Mouse (Mus musculus) heart, adult 2 months (tissue): ENCODE data around the gene Cuedc1. TPM values are rescaled to one million over a fixed set of nuclear protein-coding genes. Genes with fewer than 3 reads are reported as not detected.

Experiments used
- DNase-seq, 2 experiments: peaks; one replicate each; pipeline ENCODE4 v3.0.0; 2021
- H3K27ac ChIP-seq: fragments of 200-600 bp; 2 replicates; pipeline ENCODE4 v1.8.1; 2022
- H3K27me3 ChIP-seq: fragments of 200-500 bp; 2 replicates; pipeline ENCODE4 v1.6.1; 2012; ENCODE audit warnings: mild to moderate bottlenecking, low read length, inconsistent platforms, mixed read lengths; ENCODE audit not compliant: control insufficient read depth, insufficient read depth
- H3K36me3 ChIP-seq: fragments of 200-500 bp; 2 replicates; pipeline ENCODE4 v1.6.1; 2012; ENCODE audit warnings: low read length, inconsistent platforms; ENCODE audit not compliant: control insufficient read depth, insufficient read depth
- H3K4me1 ChIP-seq: fragments of 200-500 bp; 2 replicates; pipeline ENCODE4 v1.6.1; 2011; ENCODE audit warnings: low read length; ENCODE audit not compliant: control insufficient read depth, insufficient read depth
- H3K4me3 ChIP-seq: fragments of 200-600 bp; 2 replicates; pipeline ENCODE4 v1.8.1; 2022
- H3K79me2 ChIP-seq: fragments of 200-500 bp; replicated peaks from 2 replicates; pipeline ENCODE4 v1.6.1; 2012; ENCODE audit warnings: mild to moderate bottlenecking, inconsistent platforms, low read length, moderate library complexity, mixed read lengths; ENCODE audit not compliant: control insufficient read depth, insufficient read depth
- H3K9ac ChIP-seq: fragments of 200-500 bp; 2 replicates; pipeline ENCODE4 v1.6.1; 2012; ENCODE audit warnings: low read depth, mild to moderate bottlenecking, control low read depth, inconsistent platforms, low read length, mixed read lengths
- CTCF ChIP-seq: fragments of 200-600 bp; IDR thresholded peaks from 2 replicates; pipeline ENCODE4 v1.8.1; 2022; ENCODE audit warnings: antibody characterized with exemption, mild to moderate bottlenecking, moderate library complexity
- EP300 ChIP-seq: fragments of 200-500 bp; IDR thresholded peaks from 2 replicates; pipeline ENCODE4 v1.6.1; 2011; ENCODE audit warnings: low read depth, low read length, control low read depth; ENCODE audit not compliant: insufficient read depth
- POLR2A ChIP-seq: fragments of 200-500 bp; IDR thresholded peaks from 2 replicates; pipeline ENCODE4 v1.6.1; 2011; ENCODE audit warnings: mild to moderate bottlenecking, low read depth, low read length, control low read depth; ENCODE audit not compliant: insufficient read depth
- WGBS: fragments of 180-500 bp; shearing (Covaris S2); methylation state at CpG from one replicate; pipeline ENCODE4 v1.1.7; 2018; 5-methylcytosine and 5-hydroxymethylcytosine counted together
- intact Hi-C: fragments of 180-260 bp; cut with DNase I; formaldehyde crosslinking; loops from one replicate; pipeline ENCODE4 v1.15.1; 2025
- polyA plus RNA-seq: library from polyadenylated mRNA; depleted of rRNA; stranded (reverse); fragments of >200 nt; gene quantifications from 2 replicates; pipeline ENCODE4 v1.2.3, GENCODE M21; 2012
- total RNA-seq, 2 experiments: library from RNA; stranded (reverse); gene quantifications; 2 replicates each; pipeline ENCODE4 v1.2.3; 2021

Cuedc1 gene
- total and polyA plus RNA-seq, 3 experiments = 36.2 to 55.0 (median 49.8) TPM

GRCm38 (mm10) chr11:88131847-88132246, 34.0 kb downstream of the Cuedc1 start:
- peak overlapping the region; percentile 97 for H3K27ac ChIP-seq
- H3K9ac ChIP-seq = peak overlapping the region; percentile 48
- H3K36me3 ChIP-seq = peaks cover 14% of the 10 kb centered on the region
- peak overlapping the region; percentile 31 for H3K4me3 ChIP-seq
- no peaks in the 10 kb centered on the region for H3K27me3 ChIP-seq
- peak; percentile 49; the same call in 1 of the 2 replicates for TF ChIP-seq POLR2A
- TF ChIP-seq CTCF = no peak
- peak; percentile 99 for TF ChIP-seq EP300
- intact Hi-C loops = loop anchor here (1.0 to 2.0 kb wide), 4 partner anchors 13 to 49 kb away; partner anchors contain the start of gene Cuedc1
- WGBS = under 1% methylated on average over 8 of the region's 8 CpGs
- peak; percentile 82 to 88 for DNase-seq
- peaks cover 21% of the 10 kb centered on the region for H3K4me1 ChIP-seq
- peaks cover 3% of the 10 kb centered on the region; the same call in 1 of the 2 replicates for H3K79me2 ChIP-seq

- Histone ChIP-seq H3K9ac (no peak overlapping the region), H3K36me3 (peaks cover 14% of the 10 kb centered on the region), H3K4me3 (no peak overlapping the region), H3K27me3 (no peaks in the 10 kb centered on the region), H3K79me2 (no peaks in the 10 kb centered on the region), H3K27ac (no peak overlapping the region), H3K4me1 (peaks cover 35% of the 10 kb centered on the region)
- intact Hi-C loops = no loop called here
- no peak for TF ChIP-seq POLR2A
- TF ChIP-seq EP300 = no peak
- TF ChIP-seq CTCF = no peak
- DNase-seq = no peak
- WGBS = 73% methylated on average over 7 of the region's 7 CpGs
These were observed 37.4 kb downstream of the Cuedc1 start for GRCm38 (mm10) chr11:88135218-88135617.

GRCm38 (mm10) chr11:88137814-88138425, 40.1 kb downstream of the Cuedc1 start:
- WGBS = 43% methylated on average over 12 of the region's 12 CpGs
- intact Hi-C loops = no loop called here

GRCm38 (mm10) chr11:88139256-88139861, 41.5 kb downstream of the Cuedc1 start:
- no peak overlapping the region for H3K4me3 ChIP-seq
- peaks cover 26% of the 10 kb centered on the region for H3K4me1 ChIP-seq
- no peak for TF ChIP-seq POLR2A
- no peak for TF ChIP-seq EP300
- no peak for TF ChIP-seq CTCF
- H3K9ac ChIP-seq = no peak overlapping the region
- H3K27ac ChIP-seq = peak overlapping the region; percentile 86
- no peak for DNase-seq
- no peaks in the 10 kb centered on the region; the same call in 1 of the 2 replicates for H3K79me2 ChIP-seq
- WGBS = 64% methylated on average over 20 of the region's 20 CpGs
- H3K36me3 ChIP-seq = peaks cover 4% of the 10 kb centered on the region
- intact Hi-C loops = no loop called here
- H3K27me3 ChIP-seq = no peaks in the 10 kb centered on the region

More at GRCm38 (mm10) chr11:88137814-88138425, 40.1 kb downstream of the Cuedc1 start:
- Histone ChIP-seq H3K4me3 (no peak overlapping the region), H3K79me2 (no peaks in the 10 kb centered on the region), H3K36me3 (peaks cover 6% of the 10 kb centered on the region), H3K4me1 (peaks cover 30% of the 10 kb centered on the region), H3K9ac (0 out of 2 replicates have a peak overlapping the region, but pooled peaks have one; percentile 6), H3K27me3 (no peaks in the 10 kb centered on the region), H3K27ac (peak overlapping the region; percentile 36)
- no peak for TF ChIP-seq POLR2A
- 0 out of 2 replicates have a peak, but pooled peaks have one; percentile 38 for TF ChIP-seq EP300
- DNase-seq = peak in 1 of 2 experiments; percentile 23

- Histone ChIP-seq H3K9ac (peak overlapping the region; percentile 6; the same call in 1 of the 2 replicates), H3K27me3 (no peaks in the 10 kb centered on the region), H3K36me3 (peaks cover 4% of the 10 kb centered on the region), H3K4me1 (peaks cover 31% of the 10 kb centered on the region), H3K4me3 (no peak overlapping the region), H3K79me2 (no peaks in the 10 kb centered on the region; the same call in 1 of the 2 replicates), H3K27ac (peak overlapping the region; percentile 86)
- WGBS = 31% methylated on average over 13 of the region's 13 CpGs
- DNase-seq = peak in 1 of 2 experiments; percentile 62
- intact Hi-C loops = no loop called here
- TF ChIP-seq EP300 = peak; percentile 45; the same call in 1 of the 2 replicates
- TF ChIP-seq CTCF = no peak
These were observed 42.5 kb downstream of the Cuedc1 start for GRCm38 (mm10) chr11:88140066-88141060.
